Mouse (Mus musculus) 3T3-L1 (cell line): Measurements from ENCODE around the gene Tbx6.
A peak's percentile ranks its signal among the peaks of the same experiment; 100 is the strongest.

Source experiments
- DNase-seq: peaks from one replicate; pipeline ENCODE4 v3.0.0-alpha.2; 2015; ENCODE audit warnings: low read depth, low spot score

The Tbx6 gene

DNA sequence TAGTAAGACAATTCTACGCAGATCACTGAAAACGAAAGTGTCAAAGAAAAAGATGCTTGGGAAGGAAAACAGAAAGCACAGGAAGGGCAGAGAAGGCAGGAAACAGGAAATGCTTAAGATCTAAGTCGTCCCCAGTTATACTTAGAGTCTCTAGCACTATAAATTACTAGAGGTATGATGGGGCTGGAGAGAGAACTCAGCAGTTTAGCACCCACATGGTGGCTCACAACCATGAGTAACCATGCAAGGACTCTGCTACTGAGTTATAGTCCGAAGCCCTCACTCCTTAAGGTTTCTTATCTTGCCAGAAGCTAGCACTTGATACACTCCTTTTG, 13.0 kb downstream of the Tbx6 start:
- no peak for DNase-seq

DNA sequence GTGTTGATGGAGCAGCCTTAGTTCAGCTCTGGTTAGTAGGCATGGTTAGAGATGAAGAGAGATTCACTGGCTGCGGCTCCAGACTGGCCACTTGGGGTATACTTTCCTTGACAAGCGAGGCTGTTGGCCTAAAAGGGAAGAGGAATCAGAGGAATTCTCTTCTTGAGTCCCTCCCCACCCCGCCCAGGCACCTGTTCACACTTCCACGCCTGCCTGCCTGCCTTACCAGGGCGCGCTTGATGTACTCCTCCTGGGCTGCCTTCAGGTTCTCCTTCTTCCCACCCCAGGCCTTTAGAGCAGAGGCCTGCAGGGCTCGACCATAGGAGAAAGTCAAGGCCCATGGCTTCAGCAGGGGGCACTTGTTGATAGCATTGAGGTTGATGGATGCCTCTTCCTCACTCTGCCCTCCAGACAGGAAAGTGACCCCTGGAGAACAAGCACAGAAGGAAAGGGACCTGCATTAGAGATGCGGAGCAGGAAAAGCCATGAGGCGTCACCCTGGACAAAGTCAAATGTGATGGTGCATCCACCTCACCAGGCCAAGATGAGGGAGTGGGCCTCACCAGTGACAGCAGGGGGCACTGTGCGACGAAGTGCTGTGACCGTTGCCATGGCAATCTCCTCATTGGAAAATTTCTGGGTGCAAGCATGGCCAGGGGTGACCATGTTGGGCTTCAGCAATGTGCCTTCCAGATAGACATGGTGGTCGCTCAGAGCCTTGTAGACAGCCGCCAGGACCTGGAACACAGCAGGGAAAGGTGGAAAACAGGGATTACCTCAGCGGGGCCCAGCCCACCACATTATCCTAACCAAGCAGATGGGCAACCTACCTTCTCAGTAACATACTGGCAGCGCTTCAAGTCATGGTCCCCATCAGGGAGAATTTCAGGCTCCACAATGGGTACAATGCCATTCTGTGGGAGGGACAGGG, 14.4 kb downstream of the Tbx6 start:
- DNase-seq = no peak

DNA sequence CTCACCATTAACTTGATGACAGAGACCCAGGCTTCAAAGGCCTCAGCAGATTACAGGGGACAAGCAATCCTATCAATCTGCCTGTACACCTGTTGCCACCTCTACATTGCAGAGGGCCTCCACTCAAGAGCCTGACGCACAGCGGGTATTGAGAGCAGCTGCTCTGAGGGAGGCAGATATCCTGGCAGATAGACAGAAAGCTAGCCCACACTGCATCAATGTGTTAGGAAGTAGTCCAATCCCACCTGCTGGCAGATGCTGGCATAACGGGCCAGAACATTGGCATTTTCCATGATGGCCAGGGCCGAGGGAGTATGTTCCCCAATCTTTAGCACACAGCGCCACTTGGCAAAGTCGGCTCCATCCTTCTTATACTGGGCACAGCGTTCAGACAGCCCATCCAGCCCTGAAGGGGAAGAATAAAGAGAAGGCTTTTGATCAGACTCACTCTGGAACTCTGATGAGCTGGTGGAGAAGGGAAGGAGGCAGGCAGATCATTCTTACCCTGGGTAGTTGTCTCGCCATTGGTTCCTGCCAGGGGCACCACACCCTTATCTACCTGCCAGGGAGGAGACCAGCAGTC, 15.2 kb downstream of the Tbx6 start:
- DNase-seq = peak; percentile 84

DNA sequence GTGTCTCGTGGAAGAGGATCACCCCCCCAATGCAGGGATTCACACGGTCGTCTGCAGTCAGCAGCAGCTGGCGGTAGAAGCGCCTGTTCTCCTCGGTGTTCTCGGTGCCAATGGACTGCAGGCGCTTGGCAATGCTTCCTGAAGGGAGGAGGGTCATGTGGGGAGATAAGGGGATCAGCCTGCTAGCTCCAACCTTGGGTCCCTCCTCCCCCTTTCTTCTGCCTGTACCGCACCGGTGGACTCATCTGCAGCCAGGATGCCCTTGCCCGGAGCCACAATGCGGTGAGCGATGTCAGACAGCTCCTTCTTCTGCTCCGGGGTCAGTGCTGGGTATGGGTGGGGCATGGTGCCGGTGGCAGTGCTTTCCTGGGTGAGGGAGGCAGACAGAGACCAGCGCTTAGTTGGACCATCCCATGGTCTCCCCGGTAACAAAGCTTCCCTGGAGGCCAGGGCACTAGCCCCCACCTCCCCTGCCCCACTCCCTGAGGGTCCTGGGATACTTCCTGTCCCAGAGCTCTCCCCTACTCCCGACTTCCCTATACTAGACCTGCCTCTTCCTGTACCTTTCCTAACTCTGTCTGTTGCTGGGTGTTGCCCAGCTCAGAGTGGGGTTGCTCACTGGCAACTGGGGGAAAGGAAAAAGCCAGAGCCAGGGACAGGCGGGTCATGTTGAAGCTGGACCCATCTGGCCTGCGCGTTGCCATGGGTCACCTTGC, 16.3 kb downstream of the Tbx6 start, which contains the start of gene Fam57b:
TSS of gene Fam57b (plus strand) at position 258 of the 716 bp plus-strand sequence.
- peak; percentile 38 for DNase-seq

DNA sequence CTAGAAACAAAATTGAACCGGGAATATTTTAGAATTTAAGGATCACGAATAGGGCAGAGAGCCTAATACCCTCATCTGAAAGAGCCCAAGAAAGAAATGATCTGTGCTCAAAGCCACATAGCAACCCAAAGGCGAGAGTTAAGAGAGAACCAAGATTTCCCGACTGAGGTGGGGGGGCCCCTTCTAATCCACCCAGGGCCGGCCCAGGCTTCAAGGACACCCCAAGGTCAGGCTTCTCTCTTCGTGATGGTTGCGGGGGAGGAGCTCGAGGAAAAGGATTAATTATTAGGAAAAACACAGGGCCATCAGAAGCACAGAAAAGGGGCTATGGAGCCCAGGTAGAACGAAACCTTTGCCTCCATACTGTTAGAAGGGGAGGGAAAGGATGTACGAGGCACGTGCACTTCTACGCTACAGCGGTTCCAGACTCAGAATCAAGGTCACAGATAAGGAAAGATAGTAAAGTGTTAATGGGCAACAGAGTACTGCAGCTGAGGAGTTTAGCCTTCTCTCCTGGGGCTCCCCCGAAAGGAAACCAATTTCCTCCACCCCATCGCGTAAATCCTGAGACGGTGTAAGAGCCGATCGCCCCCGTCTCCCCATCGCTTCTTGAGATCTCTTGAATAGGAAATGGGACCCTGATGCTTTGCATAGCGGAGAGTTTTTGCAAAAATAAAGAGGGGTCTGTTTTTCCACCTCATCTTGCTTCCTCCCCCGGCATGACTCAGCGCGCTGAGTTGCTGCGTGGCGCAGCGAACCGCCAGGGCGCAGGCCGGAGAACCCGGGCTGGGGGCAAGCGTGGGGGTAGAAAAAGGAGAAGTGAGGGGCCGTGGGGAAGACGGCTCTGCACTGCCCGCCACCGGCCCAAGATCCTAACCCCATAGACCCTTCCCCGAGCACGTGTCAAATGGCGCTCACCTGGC, 17.1 kb downstream of the Tbx6 start:
- DNase-seq = no peak

DNA sequence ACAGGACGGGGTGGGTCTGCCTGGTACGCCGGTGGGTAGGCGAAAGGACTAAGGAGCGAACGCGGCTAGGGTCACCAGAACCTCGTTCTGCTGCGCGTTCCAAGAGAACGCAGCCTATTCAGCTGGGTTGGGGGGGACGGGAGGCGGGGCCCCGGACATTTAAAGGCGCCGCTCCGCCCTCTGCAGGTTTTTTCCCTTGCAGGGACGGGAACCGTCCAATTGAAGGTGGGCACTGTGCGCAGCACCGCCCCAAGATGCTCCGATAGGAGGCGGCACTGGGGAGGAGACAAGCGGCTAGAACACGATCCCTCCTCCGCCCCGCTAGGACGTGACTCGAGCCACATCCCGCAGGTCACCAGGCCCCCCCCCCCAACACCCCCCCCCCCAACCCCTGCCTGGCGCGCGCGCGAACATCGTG, 17.8 kb downstream of the Tbx6 start:
- peak; percentile 95 for DNase-seq

DNA sequence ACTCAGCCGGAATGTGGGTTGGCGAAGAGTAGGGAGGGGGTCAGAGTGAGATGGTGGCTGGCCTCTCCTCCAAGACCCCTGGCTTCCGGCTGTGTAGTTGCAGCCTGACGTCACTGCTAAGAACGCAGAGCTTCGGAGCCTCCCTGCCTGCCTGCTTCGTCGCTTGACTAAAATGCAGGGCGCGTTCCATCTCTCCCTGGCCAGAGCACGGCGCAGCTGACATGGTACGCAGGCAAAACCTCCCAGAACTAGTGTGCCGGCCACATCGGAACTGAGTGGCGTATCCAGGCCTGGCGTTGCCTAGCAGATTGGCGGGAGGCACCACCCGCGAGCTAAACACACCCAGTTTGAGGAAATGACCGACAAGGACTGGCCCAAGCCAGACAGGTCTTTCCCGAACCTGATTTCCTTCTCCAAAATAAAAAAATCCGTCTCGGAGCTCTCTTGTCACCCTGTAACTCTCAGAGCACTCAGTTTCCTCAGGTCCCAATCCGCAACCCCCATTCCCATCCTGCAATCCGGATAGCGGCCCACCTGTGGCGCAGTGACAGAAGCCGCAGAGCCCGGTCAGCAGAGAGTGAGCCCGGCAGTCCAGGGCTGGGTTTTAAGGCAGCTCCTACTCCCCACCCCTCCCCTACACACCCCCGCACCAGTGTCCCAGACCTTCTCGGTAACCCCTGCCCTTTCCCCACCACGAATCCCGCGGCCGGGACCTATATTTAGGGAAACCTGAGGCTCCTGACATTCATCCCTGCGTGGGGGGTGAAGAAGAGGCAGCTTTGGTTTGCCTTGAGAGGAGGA, 18.4 kb downstream of the Tbx6 start:
- peak; percentile 90 for DNase-seq

DNA sequence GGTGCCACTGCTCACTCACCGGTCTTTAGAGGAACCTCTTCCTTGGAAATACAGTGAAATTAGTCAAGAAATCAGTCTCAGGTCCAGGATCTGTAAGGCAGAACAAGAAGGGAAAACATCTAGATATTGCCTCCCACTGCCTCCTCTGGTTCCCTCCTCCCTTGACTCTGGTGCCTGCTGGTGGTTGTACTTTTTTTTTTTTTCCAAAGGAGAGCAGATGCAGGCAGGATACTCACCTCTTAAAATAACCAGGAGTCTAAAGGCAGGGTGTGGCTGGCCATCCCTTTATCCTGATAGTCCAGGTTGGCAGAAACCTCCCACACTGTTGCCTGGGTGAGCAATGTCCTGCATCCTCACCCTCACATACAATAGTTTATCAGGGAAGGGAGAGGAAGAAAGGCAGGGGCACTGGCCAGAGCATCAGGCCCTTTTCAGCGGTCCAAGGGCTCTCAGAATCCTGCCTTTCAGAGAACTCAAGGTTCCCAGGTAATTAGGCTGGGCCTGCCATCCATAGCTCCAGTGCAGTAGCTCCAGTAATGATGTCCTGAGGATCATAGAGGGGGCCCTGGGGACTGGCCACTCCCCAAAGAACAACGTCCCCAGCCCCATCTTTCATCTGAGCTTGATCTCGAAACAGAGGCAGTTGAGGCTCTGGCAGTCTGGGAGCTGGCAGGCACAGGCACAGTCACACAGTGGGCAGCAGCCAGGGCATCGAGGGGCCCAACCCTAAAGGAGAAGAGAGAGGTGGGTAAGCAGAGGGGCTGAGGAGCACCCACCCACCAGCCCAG, 19.2 kb downstream of the Tbx6 start:
- peak; percentile 54 for DNase-seq

DNA sequence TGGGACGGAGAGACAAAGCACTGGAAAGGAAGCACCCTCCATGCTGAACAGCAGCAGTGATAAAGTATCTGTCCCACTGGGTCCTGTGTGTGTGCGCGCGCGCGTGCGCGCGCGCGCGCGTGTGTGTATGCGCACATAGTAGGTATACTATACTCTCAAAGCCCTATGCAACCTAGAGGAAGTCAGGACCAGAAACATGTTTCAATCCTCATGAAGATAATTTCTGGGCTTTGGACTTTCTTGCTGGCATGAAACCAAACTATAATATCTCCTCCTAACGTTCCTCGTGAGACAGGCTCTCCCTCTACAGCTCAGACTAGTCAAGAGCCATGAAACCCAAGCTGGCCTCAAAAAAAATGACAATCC, 19.8 kb downstream of the Tbx6 start:
- no peak for DNase-seq

DNA sequence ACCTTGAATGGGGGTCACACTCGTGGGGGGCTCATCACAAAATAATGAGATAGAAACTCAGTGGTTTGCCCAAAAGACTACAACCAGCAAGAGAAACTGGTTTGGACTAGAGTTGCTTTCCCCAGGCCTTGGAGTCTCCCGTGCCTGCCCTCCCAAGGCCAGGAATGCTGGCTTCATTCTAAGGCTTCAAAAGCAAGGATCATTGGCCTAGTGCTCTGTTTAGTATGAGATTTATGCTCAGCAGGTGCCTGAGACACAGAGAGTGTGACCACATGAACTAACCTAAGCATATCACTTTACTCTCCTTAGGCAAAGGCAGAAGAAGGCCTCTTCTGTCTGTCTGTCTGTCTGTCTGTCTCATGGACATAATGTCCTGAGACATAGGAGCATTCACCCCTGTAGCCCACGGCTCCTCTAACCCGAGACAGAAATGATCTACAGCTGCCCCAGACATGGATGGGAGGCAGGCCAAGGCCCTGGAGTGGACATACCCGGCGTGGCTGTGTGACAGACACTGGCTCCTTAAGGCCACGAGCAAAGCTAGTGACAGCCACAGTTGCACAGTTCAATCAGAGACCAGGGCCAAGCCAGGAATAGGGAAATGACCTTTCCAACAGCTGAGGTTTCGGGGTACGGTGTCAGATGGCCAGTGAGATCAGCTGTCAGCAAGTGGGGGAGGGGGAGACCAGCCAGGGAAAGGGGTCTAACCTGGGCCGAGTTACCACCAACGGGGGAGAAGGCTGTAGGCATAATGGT, 21.0 kb downstream of the Tbx6 start:
- no peak for DNase-seq

DNA sequence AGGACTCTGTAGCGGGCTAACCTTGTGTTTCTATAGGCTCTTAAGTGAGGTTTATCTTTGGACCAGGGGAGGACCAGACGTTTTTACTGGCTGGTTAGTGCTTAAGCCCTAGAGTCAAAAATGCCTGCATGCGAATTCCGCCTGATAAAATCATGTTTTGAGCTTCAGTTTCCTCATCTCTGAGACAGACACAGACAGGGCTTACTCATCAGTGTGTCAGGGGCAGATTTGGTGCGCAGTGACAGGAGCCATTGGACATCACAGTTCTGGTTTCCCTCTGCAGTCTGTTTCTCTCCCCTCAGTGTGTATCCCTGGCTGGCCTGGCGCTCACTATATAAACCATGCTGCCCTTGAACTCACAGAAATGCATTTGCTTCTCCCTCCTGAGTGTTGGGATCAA, 21.9 kb downstream of the Tbx6 start:
- no peak for DNase-seq

DNA sequence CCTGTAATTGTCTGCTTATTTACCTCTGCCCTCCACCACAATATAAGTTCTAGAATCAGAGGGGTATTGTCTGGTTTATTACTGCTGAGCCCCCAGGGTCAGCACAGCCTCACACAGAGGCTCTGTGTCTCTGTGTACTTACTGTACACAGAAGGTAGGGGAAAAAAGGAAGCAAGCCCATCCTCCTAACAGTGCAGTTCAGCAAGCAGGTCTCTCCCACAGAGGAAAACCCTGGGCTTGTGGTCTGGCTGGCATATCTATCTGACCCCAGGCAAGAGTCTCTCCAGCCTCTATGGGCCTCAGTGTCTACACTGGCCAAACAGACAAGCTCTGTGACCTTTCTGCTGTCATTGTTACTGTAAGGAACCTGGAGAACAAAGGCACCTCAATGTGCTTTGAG, 22.5 kb downstream of the Tbx6 start:
- no peak for DNase-seq

DNA sequence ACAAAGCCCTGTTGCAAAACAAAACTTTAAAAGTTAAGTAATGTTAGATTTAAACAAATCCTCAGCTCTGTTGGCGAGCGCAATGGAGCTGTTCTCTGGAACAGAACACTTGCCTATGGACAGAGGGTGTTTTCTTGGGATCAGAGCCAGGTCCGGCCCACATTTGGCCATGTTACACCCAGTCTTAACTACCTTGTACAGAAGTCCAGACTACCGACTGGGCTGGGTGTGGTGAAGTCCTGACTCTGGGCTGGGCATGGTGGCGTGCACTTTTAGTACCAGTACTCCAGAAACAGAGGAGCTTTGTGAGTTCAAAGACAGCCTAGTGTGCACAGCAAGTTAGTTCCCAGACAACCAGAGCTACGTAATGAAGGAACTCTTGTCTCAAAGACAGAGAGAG, 25.7 kb downstream of the Tbx6 start:
- DNase-seq = peak; percentile 68

DNA sequence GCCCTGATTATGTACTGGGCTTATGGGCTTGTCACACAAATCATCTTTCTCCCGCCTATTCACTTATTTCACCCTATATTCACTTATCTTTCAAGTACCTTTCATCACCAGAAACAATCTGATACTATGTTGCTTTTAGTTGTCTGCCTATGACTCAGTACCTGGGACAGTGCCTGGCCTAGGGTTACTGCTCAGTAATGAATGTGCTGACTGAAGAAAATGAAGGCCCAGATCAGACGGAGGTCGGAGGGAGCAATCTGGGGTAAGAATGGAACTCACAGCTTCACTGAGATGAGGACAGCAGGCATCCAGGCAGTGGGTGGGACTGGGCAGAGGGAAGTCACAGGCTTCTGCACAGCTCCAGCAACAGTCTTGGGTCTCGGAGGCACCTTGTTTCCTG, 26.1 kb downstream of the Tbx6 start:
- peak; percentile 75 for DNase-seq

DNA sequence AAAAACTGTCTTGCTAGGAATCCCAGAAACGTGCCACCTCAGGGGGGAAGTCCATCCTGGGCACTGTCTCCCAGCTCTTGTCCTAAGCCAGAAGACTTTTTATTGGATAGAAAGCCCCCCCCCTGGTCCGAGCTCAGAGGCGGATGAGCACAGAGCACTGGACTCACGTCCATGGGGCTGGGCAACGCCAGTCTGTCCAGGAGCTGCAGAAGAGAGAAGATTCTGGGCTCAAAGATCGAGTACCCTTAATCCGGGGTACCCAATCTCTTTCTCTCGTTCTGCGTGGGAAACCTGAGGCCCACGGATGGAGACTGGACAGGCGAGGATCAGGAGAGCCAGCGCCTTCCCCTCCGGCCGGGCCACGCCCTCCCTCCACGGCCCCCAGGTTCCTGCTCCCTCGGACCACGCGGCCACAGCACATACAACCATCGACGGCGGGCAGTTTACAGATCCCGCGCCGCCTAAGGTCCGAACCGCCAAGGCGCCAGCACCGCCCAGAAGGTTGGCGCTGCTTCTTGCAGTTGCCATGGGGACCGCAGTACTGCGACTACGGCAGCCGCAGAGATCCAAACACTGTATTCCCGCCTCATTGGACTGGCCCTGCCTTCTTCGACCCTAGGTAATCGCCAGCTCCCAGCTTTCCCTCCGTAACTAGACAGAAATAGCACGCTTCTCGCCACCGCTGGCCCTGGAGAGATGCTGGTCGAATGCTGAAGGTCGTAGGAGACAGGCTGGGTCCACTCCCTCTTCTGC, 27.6 kb downstream of the Tbx6 start:
- DNase-seq = peak; percentile 77

DNA sequence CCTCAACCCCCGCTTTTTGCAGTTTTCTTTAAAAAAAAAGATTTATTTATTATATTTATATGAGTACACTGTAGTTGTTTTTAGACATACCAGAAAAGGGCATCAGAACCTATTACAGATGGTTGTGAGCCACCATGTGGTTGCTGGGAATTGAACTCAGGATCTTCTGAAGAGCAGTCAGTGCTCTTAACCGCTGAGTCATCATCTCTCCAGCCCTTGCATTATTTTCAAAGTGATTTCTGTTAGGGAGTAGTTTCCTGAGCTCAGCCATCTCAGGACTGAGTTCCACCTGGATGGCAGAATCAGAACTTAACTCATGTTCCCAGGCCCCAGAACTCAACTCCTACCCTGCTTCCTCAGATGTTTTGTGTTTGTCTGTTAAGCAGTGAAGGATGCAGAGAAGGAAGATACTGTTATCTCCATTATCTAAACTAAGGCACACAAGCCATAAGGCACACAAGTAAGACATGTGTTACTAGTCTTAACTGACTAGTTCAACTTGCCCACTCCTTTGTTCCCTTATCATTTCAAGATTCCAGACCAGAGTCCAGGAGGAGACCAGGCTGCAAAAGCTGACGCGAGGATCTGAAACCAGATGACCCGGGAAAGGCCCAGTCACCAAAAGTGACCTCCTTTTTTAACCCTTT, 28.6 kb downstream of the Tbx6 start:
- DNase-seq = no peak

DNA sequence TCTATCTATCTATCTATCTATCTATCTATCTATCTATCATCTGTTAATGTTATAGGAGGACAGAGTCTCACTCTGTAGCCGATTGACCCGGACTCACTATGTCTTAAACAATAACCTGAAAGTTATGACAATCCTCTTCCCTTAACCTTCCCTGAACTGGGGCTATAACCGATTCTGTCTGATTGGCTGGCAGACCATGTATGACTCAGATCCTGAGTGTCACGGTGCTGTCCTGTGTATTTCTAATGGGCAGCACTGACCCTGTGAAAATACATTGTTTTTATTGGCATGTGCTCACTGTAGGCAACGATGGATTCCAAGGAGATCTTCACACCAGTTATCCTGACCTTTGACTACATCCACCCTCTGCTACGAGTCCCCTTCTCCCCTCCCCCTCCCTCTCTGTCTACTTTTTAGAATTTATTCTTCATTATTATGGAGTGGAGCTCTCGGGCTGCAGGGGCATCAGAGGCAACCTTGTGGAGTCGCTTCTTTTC, 34.5 kb downstream of the Tbx6 start:
- DNase-seq = peak; percentile 34

DNA sequence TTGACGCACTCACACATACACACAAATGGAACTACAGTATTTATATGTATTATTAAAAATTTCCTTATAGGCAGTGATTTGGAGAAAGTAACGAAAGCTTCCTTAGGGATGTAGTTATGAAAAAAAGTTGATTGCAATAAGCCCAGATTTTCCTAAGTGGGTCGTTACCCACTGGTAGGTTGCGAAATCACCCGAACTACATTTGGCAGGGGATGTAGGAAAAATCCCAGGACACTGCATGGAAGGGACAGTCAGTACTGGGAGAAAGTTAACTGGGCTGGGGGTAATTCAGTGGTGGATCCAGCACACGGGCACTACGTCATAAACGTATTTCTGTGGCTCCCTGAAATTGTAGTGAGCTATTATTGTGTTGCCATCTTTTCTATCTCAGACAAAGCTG, 35.2 kb downstream of the Tbx6 start:
- no peak for DNase-seq
